Mouse (Mus musculus) hindbrain, embryonic 11.5 days (tissue): ENCODE data around the gene Hdhd3. TPM values are rescaled to one million over a fixed set of nuclear protein-coding genes. Genes with fewer than 3 reads are reported as not detected.
A peak's percentile ranks its signal among the peaks of the same experiment; 100 is the strongest.

ENCODE experiments used
- ATAC-seq: fragments of 200-750 bp; cut with Nextera tagmentation; 2 replicates; pipeline ENCODE4 v1.8.0; 2017; ENCODE audit warnings: mild to moderate bottlenecking, moderate TSS enrichment, moderate library complexity; ENCODE audit not compliant: low FRiP score
- DNase-seq: peaks from one replicate; pipeline ENCODE4 v3.0.0-alpha.2; 2015; ENCODE audit warnings: low spot score
- H3K27ac ChIP-seq: fragments of 300-500 bp; sonication (generic); 2 replicates; pipeline ENCODE4 v1.5.1; 2014; ENCODE audit warnings: mild to moderate bottlenecking, low read depth, low read length
- H3K27me3 ChIP-seq: fragments of 300-500 bp; sonication (generic); 2 replicates; pipeline ENCODE4 v1.6.1; 2014; ENCODE audit warnings: mild to moderate bottlenecking, low read length, moderate library complexity, mixed read lengths; ENCODE audit not compliant: control insufficient read depth, insufficient read depth
- H3K36me3 ChIP-seq: fragments of 300-500 bp; sonication (generic); 2 replicates; pipeline ENCODE4 v1.6.1; 2014; ENCODE audit warnings: mild to moderate bottlenecking, low read length, moderate library complexity, mixed read lengths; ENCODE audit not compliant: control insufficient read depth, insufficient read depth
- H3K4me1 ChIP-seq: fragments of 300-500 bp; sonication (generic); replicated peaks from 2 replicates; pipeline ENCODE4 v1.6.1; 2014; ENCODE audit warnings: low read length, mixed read lengths; ENCODE audit not compliant: control insufficient read depth, insufficient read depth
- H3K4me2 ChIP-seq: fragments of 300-500 bp; sonication (generic); replicated peaks from 2 replicates; pipeline ENCODE4 v1.6.1; 2014; ENCODE audit warnings: mild to moderate bottlenecking, low read depth, low read length
- H3K4me3 ChIP-seq: fragments of 300-500 bp; sonication (generic); 2 replicates; pipeline ENCODE4 v1.5.1; 2014; ENCODE audit warnings: low read depth, low read length
- H3K9ac ChIP-seq: fragments of 300-500 bp; sonication (generic); 2 replicates; pipeline ENCODE4 v1.6.1; 2014; ENCODE audit warnings: low read depth, low read length
- H3K9me3 ChIP-seq: fragments of 300-500 bp; sonication (generic); 2 replicates; pipeline ENCODE4 v1.6.1; 2016; ENCODE audit warnings: low read length; ENCODE audit not compliant: control insufficient read depth
- whole genome bisulfite sequencing: fragments of 180-500 bp; shearing (Covaris S2); extraction: QIAGEN DNeasy Blood & Tissue Kit; methylation state at CpG from one replicate; pipeline ENCODE4 v1.1.7; 2014; 5-methylcytosine and 5-hydroxymethylcytosine counted together
- polyA plus RNA-seq: library from polyadenylated mRNA; unstranded; fragments of >200 nt; fragmentation: Nextera tagmentation; extraction: Ambion mirVana; gene quantifications from 2 replicates; pipeline ENCODE4 v1.2.1, GENCODE M21; 2014

Gene Hdhd3
- 13.7 and 16.7 TPM in 2 replicates for polyA plus RNA-seq

GRCm38 (mm10) chr4:62503374-62503970, at the start of gene Hdhd3:
TSS of gene Hdhd3 (minus strand) at chr4:62503467.
- Histone ChIP-seq H3K9ac (peak within 1 kb of the TSS; percentile 77), H3K27me3 (no peaks in the 10 kb centered on the region), H3K27ac (peak within 1 kb of the TSS; percentile 30; the same call in 1 of the 2 replicates), H3K36me3 (0 out of 2 replicates have a peak, but pooled peaks cover 5% of the 10 kb centered on the region), H3K4me2 (peak within 1 kb of the TSS; percentile 67), H3K4me1 (no peaks in the 10 kb centered on the region), H3K9me3 (no peaks in the 10 kb centered on the region), H3K4me3 (peak within 1 kb of the TSS; percentile 74)
- no peak for DNase-seq
- no peak for ATAC-seq
- 81% methylated on average over 3 of the region's 3 CpGs for WGBS

GRCm38 (mm10) chr4:62551966-62552365, 48.7 kb upstream of the Hdhd3 start:
- no peak overlapping the region for H3K27ac ChIP-seq
- H3K4me1 ChIP-seq: no peaks in the 10 kb centered on the region
- no peak overlapping the region for H3K9ac ChIP-seq
- DNase-seq (no peak), ATAC-seq (no peak)
- H3K4me3 ChIP-seq: no peak overlapping the region
- 89% methylated on average over 7 of the region's 7 CpGs for WGBS
- no peaks in the 10 kb centered on the region for H3K36me3 ChIP-seq
- H3K27me3 ChIP-seq: no peaks in the 10 kb centered on the region
- no peaks in the 10 kb centered on the region for H3K9me3 ChIP-seq
- no peak overlapping the region for H3K4me2 ChIP-seq

GRCm38 (mm10) chr4:62544801-62545200, 41.5 kb upstream of the Hdhd3 start:
- Histone ChIP-seq H3K4me3 (no peak overlapping the region), H3K4me2 (no peak overlapping the region), H3K27me3 (no peaks in the 10 kb centered on the region), H3K9me3 (no peaks in the 10 kb centered on the region), H3K36me3 (no peaks in the 10 kb centered on the region), H3K4me1 (no peaks in the 10 kb centered on the region), H3K9ac (no peak overlapping the region), H3K27ac (no peak overlapping the region)
- ATAC-seq (no peak), DNase-seq (no peak)

DNA sequence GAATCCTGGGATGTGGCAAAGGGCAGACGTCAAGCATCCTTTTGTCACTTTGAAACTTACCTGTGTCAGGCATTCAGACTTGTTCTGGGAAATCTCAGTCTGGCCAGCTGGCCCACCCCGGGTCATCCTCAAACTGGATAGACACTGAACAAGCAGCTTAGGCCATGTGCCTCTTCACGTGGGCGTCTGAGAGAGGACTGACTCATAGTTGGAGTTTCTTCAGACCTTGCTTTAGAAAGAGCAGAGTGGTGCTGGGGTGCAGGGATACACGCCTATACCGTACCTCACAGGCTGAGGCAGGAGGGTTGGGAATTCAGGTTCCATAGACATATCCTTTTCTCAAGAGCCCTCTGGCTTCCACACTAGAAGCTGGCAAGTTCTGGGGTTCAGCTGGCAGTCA, 40.5 kb upstream of the Hdhd3 start:
- no peak for DNase-seq
- no peak for ATAC-seq
- no peak overlapping the region for H3K27ac ChIP-seq

GRCm38 (mm10) chr4:62541802-62542201, 38.5 kb upstream of the Hdhd3 start:
- ATAC-seq: no peak
- H3K9ac ChIP-seq: no peak overlapping the region
- no peaks in the 10 kb centered on the region for H3K36me3 ChIP-seq
- H3K4me2 ChIP-seq: no peak overlapping the region
- H3K4me3 ChIP-seq: no peak overlapping the region
- H3K4me1 ChIP-seq: no peaks in the 10 kb centered on the region
- DNase-seq: no peak
- H3K27ac ChIP-seq: no peak overlapping the region
- WGBS: 73% methylated on average over 3 of the region's 3 CpGs
- no peaks in the 10 kb centered on the region for H3K9me3 ChIP-seq
- H3K27me3 ChIP-seq: no peaks in the 10 kb centered on the region

More for the DNA sequence above, 40.5 kb upstream of the Hdhd3 start:
- 86% methylated on average over 6 of the region's 6 CpGs for WGBS
- no peaks in the 10 kb centered on the region for H3K27me3 ChIP-seq
- H3K9me3 ChIP-seq: no peaks in the 10 kb centered on the region
- no peaks in the 10 kb centered on the region for H3K36me3 ChIP-seq
- no peak overlapping the region for H3K9ac ChIP-seq
- H3K4me2 ChIP-seq: no peak overlapping the region
- H3K4me3 ChIP-seq: no peak overlapping the region
- H3K4me1 ChIP-seq: no peaks in the 10 kb centered on the region

GRCm38 (mm10) chr4:62533729-62534128, 30.5 kb upstream of the Hdhd3 start:
- H3K4me1 ChIP-seq: no peaks in the 10 kb centered on the region
- ATAC-seq: no peak
- H3K9ac ChIP-seq: no peak overlapping the region
- H3K4me2 ChIP-seq: no peak overlapping the region
- 85% methylated on average over 6 of the region's 6 CpGs for WGBS
- no peaks in the 10 kb centered on the region for H3K27me3 ChIP-seq
- no peaks in the 10 kb centered on the region for H3K36me3 ChIP-seq
- H3K9me3 ChIP-seq: no peaks in the 10 kb centered on the region
- no peak overlapping the region for H3K27ac ChIP-seq
- H3K4me3 ChIP-seq: no peak overlapping the region
- no peak for DNase-seq

DNA sequence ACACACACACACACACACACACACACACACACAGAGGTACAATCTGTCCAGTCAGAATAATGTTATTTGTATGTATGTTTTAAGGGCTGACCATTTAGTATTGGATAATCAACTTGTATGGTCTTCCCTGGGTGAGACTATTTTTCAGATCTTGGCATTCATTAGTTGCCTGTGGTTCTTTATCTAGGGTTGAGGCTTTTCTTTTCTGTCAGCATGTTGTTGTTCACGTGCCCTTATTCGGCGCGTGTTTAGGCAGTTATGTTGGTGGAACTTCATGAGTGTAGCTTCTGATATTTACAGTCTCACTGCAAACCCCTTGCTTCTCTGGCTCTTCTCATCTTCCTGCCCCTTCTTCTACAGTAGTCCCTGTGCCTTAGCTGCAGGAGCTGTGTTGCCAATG, 24.4 kb upstream of the Hdhd3 start:
- no peak for DNase-seq
- WGBS: 89% methylated on average over 4 of the region's 4 CpGs
- no peaks in the 10 kb centered on the region for H3K36me3 ChIP-seq

DNA sequence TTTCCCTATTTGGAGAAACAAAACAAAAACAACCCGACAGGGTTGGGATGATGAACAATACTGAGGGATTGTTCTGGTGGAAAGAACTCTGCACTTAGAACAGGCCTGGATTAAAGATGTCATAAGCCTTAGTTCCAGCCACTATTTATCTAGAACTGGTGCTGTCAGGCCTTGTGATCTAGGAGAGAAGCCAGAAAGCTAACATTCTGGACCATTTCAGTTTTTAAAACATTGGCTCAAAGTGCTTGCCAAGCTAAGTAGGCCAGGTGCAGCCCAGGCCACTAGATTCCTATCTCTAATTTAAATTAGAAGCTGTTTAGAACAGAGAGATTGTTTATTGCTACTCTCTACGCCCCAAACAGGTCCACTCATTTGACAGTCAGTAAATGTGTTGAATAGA, 23.0 kb upstream of the Hdhd3 start:
- Histone ChIP-seq H3K9me3 (no peaks in the 10 kb centered on the region), H3K27me3 (no peaks in the 10 kb centered on the region), H3K36me3 (no peaks in the 10 kb centered on the region), H3K4me3 (no peak overlapping the region), H3K9ac (no peak overlapping the region), H3K4me2 (no peak overlapping the region), H3K4me1 (no peaks in the 10 kb centered on the region; the same call in 1 of the 2 replicates), H3K27ac (no peak overlapping the region)
- ATAC-seq: no peak
- no peak for DNase-seq
- WGBS: 71% methylated on average over 2 of the region's 2 CpGs

More for the DNA sequence above, 24.4 kb upstream of the Hdhd3 start:
- no peak for ATAC-seq
- Histone ChIP-seq H3K9me3 (no peaks in the 10 kb centered on the region), H3K4me1 (no peaks in the 10 kb centered on the region; the same call in 1 of the 2 replicates), H3K4me3 (no peak overlapping the region), H3K9ac (no peak overlapping the region), H3K4me2 (no peak overlapping the region), H3K27ac (no peak overlapping the region), H3K27me3 (no peaks in the 10 kb centered on the region)

GRCm38 (mm10) chr4:62525489-62525811, 22.2 kb upstream of the Hdhd3 start:
- H3K4me1 ChIP-seq: no peaks in the 10 kb centered on the region; the same call in 1 of the 2 replicates
- WGBS: under 1% methylated on average over 10 of the region's 10 CpGs
- peak overlapping the region; percentile 22; the same call in 1 of the 2 replicates for H3K4me2 ChIP-seq
- ATAC-seq (no peak), DNase-seq (no peak)
- H3K27ac ChIP-seq: no peak overlapping the region
- H3K9me3 ChIP-seq: no peaks in the 10 kb centered on the region
- H3K36me3 ChIP-seq: no peaks in the 10 kb centered on the region
- 0 out of 2 replicates have a peak overlapping the region, but pooled peaks have one; percentile 28 for H3K9ac ChIP-seq
- peak overlapping the region; percentile 76 for H3K4me3 ChIP-seq
- no peaks in the 10 kb centered on the region for H3K27me3 ChIP-seq
